Mouse (Mus musculus): Measurements from ENCODE around the gene Ikzf2.

GRCm38 (mm10) chr1:69498862-69499306, 188.2 kb downstream of the Ikzf2 start:
- no peak for TF ChIP-seq CTCF (IDR thresholded peaks at IDR 0.05; ENCODE audit: insufficient read depth, low read depth, low read length)
- TF ChIP-seq POLR2A (IDR thresholded peaks at IDR 0.05; ENCODE audit: insufficient read depth, low read depth, low read length) = no peak
